Mouse (Mus musculus) urinary bladder, adult 18-20 months (tissue): ENCODE measurements at regions not wholly inside any gene's neighbourhood (a gene's known extent, or its start where the extent isn't known, plus 50 kb on each side); places are given as distances from the start of the nearest gene placed in this dataset.

Experiments
- DNase-seq, 2 experiments: peaks; one replicate each; pipeline ENCODE4 v3.0.0; 2022; ENCODE audit warnings: low spot score in 2 of 2, mixed read lengths in 2 of 2

- no peak for DNase-seq
Observed at GRCm38 (mm10) chr13:52046700-52047099, 200.2 kb downstream of the Gadd45g start.

GRCm38 (mm10) chr13:52047937-52048336 is 201.5 kb downstream of the Gadd45g start:
- no peak for DNase-seq

- no peak for DNase-seq
Observed at GRCm38 (mm10) chr13:52048777-52049176, 202.3 kb downstream of the Gadd45g start.

GRCm38 (mm10) chr13:52049249-52049648 is 202.8 kb downstream of the Gadd45g start:
- no peak for DNase-seq

GRCm38 (mm10) chr13:52055741-52056140 is 209.3 kb downstream of the Gadd45g start:
- no peak for DNase-seq

GRCm38 (mm10) chr13:52057456-52057855 is 211.0 kb downstream of the Gadd45g start:
- DNase-seq, result no peak

GRCm38 (mm10) chr13:52059756-52060417 is 213.4 kb downstream of the Gadd45g start:
- DNase-seq, result no peak

GRCm38 (mm10) chr13:52060418-52060870 is 214.0 kb downstream of the Gadd45g start:
- DNase-seq, result no peak

GRCm38 (mm10) chr13:52061454-52061853 is 215.0 kb downstream of the Gadd45g start:
- DNase-seq, result no peak

GRCm38 (mm10) chr13:52061881-52062280 is 215.4 kb downstream of the Gadd45g start:
- DNase-seq, result no peak

- DNase-seq, result no peak
Observed at GRCm38 (mm10) chr13:52062576-52062975, 216.1 kb downstream of the Gadd45g start.

GRCm38 (mm10) chr13:52065274-52065673 is 218.8 kb downstream of the Gadd45g start:
- DNase-seq, result no peak

- no peak for DNase-seq
Observed at GRCm38 (mm10) chr13:52065720-52066119, 219.2 kb downstream of the Gadd45g start.

GRCm38 (mm10) chr13:52067048-52067447 is 220.6 kb downstream of the Gadd45g start:
- no peak for DNase-seq

GRCm38 (mm10) chr13:52068886-52069439 is 222.5 kb downstream of the Gadd45g start:
- DNase-seq, result no peak

- no peak for DNase-seq
Observed at GRCm38 (mm10) chr13:52069714-52070113, 223.2 kb downstream of the Gadd45g start.

- no peak for DNase-seq
Observed at GRCm38 (mm10) chr13:52070731-52071663, 224.5 kb downstream of the Gadd45g start.

- DNase-seq, result no peak
Observed at GRCm38 (mm10) chr13:52077616-52078015, 231.1 kb downstream of the Gadd45g start.

- no peak for DNase-seq
Observed at GRCm38 (mm10) chr13:52078561-52078960, 232.1 kb downstream of the Gadd45g start.

GRCm38 (mm10) chr13:52079678-52080246 is 233.3 kb downstream of the Gadd45g start:
- DNase-seq, result peak in 1 of 2 experiments; percentile 15

GRCm38 (mm10) chr13:52083601-52084455 is 237.3 kb downstream of the Gadd45g start:
- no peak for DNase-seq
